Mouse (Mus musculus): ENCODE measurements at regions not wholly inside any gene's neighbourhood (a gene's known extent, or its start where the extent isn't known, plus 50 kb on each side); places are given as distances from the start of the nearest gene placed in this dataset.

DNA sequence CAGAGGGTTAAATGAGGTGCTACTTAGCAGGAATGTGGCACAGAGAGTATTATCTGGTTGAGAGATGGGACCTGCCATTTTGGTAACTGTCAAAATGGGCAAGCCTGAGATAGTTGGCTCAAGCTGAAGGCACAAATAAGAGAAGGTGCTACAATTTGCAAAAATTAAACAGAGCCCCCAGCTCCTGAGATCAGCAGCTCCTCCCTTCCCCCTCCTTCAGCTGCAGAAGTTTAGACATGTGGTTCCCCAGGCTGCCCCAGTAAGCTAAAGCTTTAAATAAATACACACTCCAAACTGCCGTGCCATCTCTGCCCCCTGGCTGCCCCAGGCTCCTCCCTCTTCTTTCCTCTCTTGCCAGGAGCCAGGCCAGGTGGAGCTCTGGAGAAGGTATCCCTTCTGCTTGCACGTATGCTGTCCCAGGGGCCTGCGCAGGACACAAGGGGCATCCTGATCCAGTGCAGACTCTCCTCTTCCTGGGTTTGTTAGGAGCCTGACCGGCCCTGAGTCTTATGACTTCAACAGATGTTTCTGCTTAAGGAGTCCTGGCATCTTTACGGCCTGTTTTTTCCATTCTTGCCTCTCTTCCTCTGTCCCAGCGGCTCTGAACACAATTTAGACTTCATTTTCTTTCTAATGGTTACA lies 184.0 kb downstream of the Zfp36l1 start:
- Histone ChIP-seq H3K4me1 (replicated peaks; ENCODE audit: control insufficient read depth, insufficient read depth) (peaks cover 22% of the 10 kb centered on the region), H3K4me2 (replicated peaks; ENCODE audit: low read depth) (no peak overlapping the region), H3K36me3 (ENCODE audit: control insufficient read depth, insufficient read depth, low read length) (no peaks in the 10 kb centered on the region), H3K9me3 (ENCODE audit: control insufficient read depth, low read length) (no peaks in the 10 kb centered on the region), H3K4me3 (ENCODE audit: low read depth, low read length) (no peak overlapping the region), H3K27me3 (ENCODE audit: control insufficient read depth, insufficient read depth, low read length) (no peaks in the 10 kb centered on the region), H3K9ac (ENCODE audit: low read length) (0 out of 2 replicates have a peak overlapping the region, but pooled peaks have one; percentile 23), H3K27ac (replicated peaks) (peak overlapping the region; percentile 90)
- peak; percentile 54 for DNase-seq (ENCODE audit: low spot score)
- WGBS, result 20% methylated on average over 6 of the region's 6 CpGs
- ATAC-seq (ENCODE audit: low FRiP score, low TSS enrichment), result peak; percentile 41
- TF ChIP-seq EP300 (optimal IDR thresholded peaks at IDR 0.05) (no peak), CTCF (IDR thresholded peaks at IDR 0.05; ENCODE audit: low read depth) (peak; percentile 43)

DNA sequence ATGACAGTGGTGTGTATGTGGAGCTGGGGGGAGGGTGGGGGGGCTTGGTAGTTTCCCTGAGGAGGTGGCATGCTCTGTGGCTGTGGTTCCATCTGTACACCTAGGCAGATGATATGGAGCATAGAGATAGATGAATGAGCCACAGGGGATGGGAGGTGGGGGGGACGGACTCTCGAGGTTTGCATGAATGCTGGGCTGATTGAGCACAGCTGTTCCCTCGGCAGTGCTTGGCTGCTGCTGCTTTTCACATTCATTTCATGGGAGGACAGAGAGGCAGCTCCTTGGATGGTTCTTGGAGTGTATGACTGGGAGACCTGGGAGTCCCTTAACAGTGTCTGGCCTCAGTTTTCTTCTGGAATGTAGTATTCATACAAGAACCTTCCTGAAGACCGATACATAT lies 184.5 kb downstream of the Zfp36l1 start:
- ATAC-seq (ENCODE audit: low FRiP score, low TSS enrichment) (peak; percentile 28; the same call in 1 of the 2 replicates), DNase-seq (ENCODE audit: low spot score) (peak; percentile 38)
- Histone ChIP-seq H3K4me3 (ENCODE audit: low read depth, low read length) (no peak overlapping the region), H3K4me2 (replicated peaks; ENCODE audit: low read depth) (no peak overlapping the region), H3K9ac (ENCODE audit: low read length) (no peak overlapping the region), H3K36me3 (ENCODE audit: control insufficient read depth, insufficient read depth, low read length) (no peaks in the 10 kb centered on the region), H3K27ac (replicated peaks) (peak overlapping the region; percentile 90), H3K4me1 (replicated peaks; ENCODE audit: control insufficient read depth, insufficient read depth) (peaks cover 22% of the 10 kb centered on the region), H3K9me3 (ENCODE audit: control insufficient read depth, low read length) (no peaks in the 10 kb centered on the region), H3K27me3 (ENCODE audit: control insufficient read depth, insufficient read depth, low read length) (no peaks in the 10 kb centered on the region)
- WGBS, result 38% methylated on average over 4 of the region's 4 CpGs
- TF ChIP-seq EP300 (optimal IDR thresholded peaks at IDR 0.05) (no peak), CTCF (IDR thresholded peaks at IDR 0.05; ENCODE audit: low read depth) (no peak)

DNA sequence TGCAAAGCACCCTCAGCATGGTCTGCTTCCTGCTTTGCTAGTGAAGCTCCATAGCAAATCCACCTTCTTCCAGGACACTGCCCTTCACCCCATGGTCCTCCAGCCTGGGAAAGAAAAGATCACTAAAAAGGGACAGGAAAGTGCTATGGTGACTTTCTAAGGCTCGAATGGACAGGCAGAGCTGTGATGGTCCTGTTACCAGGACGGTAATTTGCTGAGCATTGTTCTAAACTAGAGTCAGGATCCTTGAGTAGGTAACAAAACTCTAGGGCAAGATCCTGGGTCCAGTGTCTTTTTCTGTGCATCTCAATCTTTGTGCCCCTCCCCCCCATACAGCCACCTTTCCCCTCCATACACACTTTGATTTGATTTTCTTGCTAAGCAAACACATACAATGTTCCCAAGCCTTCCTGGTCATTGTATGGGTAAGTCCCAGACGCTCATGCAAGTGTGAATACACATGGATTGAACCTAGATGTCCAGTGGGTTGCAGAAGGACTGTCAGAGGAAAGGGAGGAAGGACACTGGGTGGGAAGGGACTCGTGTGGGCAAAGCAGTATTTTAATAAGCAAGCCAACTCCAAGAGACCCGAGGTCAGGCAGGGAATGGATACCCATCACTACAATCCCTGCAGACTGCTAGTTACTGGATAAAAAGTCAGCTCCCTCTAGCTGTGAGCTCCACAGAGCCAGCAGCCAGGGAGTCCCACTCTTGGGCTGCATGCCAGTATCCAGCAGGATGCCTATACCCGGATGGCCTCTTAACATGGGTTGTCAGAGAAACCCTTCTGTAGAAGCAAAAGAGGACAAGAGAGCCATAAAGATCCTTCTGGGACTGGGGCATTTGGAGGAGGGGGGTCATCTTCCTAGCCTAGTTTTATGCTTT lies 186.9 kb downstream of the Zfp36l1 start:
- peak; percentile 51 for DNase-seq (ENCODE audit: low spot score)
- H3K27me3 ChIP-seq (ENCODE audit: control insufficient read depth, insufficient read depth, low read length), result no peaks in the 10 kb centered on the region
- H3K9ac ChIP-seq (ENCODE audit: low read length), result peak overlapping the region; percentile 43
- H3K9me3 ChIP-seq (ENCODE audit: control insufficient read depth, low read length), result no peaks in the 10 kb centered on the region
- peak overlapping the region; percentile 82 for H3K27ac ChIP-seq (replicated peaks)
- H3K36me3 ChIP-seq (ENCODE audit: control insufficient read depth, insufficient read depth, low read length), result no peaks in the 10 kb centered on the region
- 19% methylated on average over 6 of the region's 6 CpGs for WGBS
- H3K4me2 ChIP-seq (replicated peaks; ENCODE audit: low read depth), result no peak overlapping the region
- peaks cover 20% of the 10 kb centered on the region for H3K4me1 ChIP-seq (replicated peaks; ENCODE audit: control insufficient read depth, insufficient read depth)
- no peak overlapping the region for H3K4me3 ChIP-seq (ENCODE audit: low read depth, low read length)
- TF ChIP-seq EP300 (optimal IDR thresholded peaks at IDR 0.05) (no peak), CTCF (IDR thresholded peaks at IDR 0.05; ENCODE audit: low read depth) (peak; percentile 63)
- ATAC-seq (ENCODE audit: low FRiP score, low TSS enrichment), result no peak

DNA sequence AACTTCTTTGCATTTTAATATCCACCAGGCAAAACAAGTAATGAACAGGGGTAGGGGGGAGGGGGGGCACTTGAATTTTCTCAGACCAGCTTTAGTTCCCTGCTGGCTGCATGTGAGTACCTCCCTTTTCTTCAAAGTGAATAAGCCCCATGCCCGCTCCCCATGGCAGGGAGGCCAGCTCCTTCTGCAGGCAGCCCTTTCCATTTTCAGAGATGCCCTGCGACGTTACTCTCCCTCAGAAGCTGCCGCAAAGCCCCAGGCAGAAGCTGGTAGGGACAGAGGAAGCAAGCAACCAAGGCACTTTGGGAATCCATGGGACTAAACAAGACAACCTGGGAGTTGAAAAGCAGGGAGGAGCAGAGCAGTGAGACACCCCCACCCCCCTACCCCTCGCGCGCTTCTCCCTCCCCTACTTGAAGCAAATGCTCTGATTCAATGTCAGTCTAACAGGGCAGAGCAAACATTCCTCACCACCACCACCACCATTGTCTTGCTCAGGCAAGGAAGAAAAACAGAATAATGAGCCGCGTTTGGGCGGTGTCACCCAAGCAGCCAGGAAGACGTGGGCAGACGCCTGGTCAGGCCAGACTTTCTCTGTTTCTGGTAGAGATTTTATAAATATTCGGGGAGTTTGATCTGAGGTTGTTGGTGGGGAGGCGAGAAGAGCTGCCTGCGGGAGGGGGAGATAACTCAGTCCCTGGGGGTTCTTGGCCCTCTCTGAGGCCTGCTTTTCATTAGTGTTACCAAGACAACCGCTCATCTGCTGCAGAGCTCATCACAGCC lies 187.7 kb downstream of the Zfp36l1 start:
- H3K36me3 ChIP-seq (ENCODE audit: control insufficient read depth, insufficient read depth, low read length), result no peaks in the 10 kb centered on the region
- no peak for TF ChIP-seq EP300 (optimal IDR thresholded peaks at IDR 0.05)
- TF ChIP-seq CTCF (IDR thresholded peaks at IDR 0.05; ENCODE audit: low read depth), result no peak
- no peak for ATAC-seq (ENCODE audit: low FRiP score, low TSS enrichment)
- H3K4me2 ChIP-seq (replicated peaks; ENCODE audit: low read depth), result no peak overlapping the region
- H3K4me1 ChIP-seq (replicated peaks; ENCODE audit: control insufficient read depth, insufficient read depth), result peaks cover 22% of the 10 kb centered on the region
- no peak overlapping the region for H3K4me3 ChIP-seq (ENCODE audit: low read depth, low read length)
- no peaks in the 10 kb centered on the region for H3K27me3 ChIP-seq (ENCODE audit: control insufficient read depth, insufficient read depth, low read length)
- peak overlapping the region; percentile 43; the same call in 1 of the 2 replicates for H3K9ac ChIP-seq (ENCODE audit: low read length)
- H3K27ac ChIP-seq (replicated peaks), result peak overlapping the region; percentile 82
- no peaks in the 10 kb centered on the region for H3K9me3 ChIP-seq (ENCODE audit: control insufficient read depth, low read length)
- 21% methylated on average over 16 of the region's 16 CpGs for WGBS
- DNase-seq (ENCODE audit: low spot score), result peak; percentile 42

DNA sequence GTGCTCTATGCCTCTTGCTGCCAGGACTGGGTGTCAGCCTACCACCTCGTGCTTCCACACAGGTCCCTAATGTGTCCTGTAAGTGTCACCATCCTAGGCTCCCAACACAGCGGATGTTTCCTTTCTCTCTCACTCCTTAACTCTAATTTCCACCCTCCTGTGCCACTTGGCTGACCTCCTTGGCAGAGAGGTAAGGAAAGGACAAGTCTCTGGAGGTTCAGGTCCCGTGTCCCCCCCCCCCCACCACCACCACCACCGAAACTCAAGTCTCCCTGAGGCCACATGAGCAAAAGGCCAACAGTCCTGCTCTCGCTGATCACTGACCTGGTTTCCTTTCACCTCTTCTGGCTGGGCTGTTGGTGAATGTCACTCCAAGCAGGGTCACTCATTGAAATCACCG lies 189.0 kb downstream of the Zfp36l1 start:
- ATAC-seq (ENCODE audit: low FRiP score, low TSS enrichment) (no peak), DNase-seq (ENCODE audit: low spot score) (no peak)
- Histone ChIP-seq H3K27ac (replicated peaks) (no peak overlapping the region), H3K4me2 (replicated peaks; ENCODE audit: low read depth) (no peak overlapping the region), H3K4me3 (ENCODE audit: low read depth, low read length) (no peak overlapping the region), H3K4me1 (replicated peaks; ENCODE audit: control insufficient read depth, insufficient read depth) (peaks cover 22% of the 10 kb centered on the region), H3K9ac (ENCODE audit: low read length) (no peak overlapping the region), H3K27me3 (ENCODE audit: control insufficient read depth, insufficient read depth, low read length) (no peaks in the 10 kb centered on the region), H3K36me3 (ENCODE audit: control insufficient read depth, insufficient read depth, low read length) (no peaks in the 10 kb centered on the region), H3K9me3 (ENCODE audit: control insufficient read depth, low read length) (no peaks in the 10 kb centered on the region)
- WGBS, result 82% methylated on average over 6 of the region's 6 CpGs
- TF ChIP-seq CTCF (IDR thresholded peaks at IDR 0.05; ENCODE audit: low read depth), result no peak
- no peak for TF ChIP-seq EP300 (optimal IDR thresholded peaks at IDR 0.05)

Data from stomach, postnatal 0 days (tissue).